10 mouse cellular contexts compared by ENCODE assay signal in genomic region chr13:60007593-60007992, GRCm38 (mm10).
DNase-seq lines count a peak whose midpoint lies in the region; ATAC-seq and TF ChIP-seq lines count a peak whose summit lies in the region.
"Had no signal": no experiment of that assay in that cellular context is flagged by ENCODE, and none has a peak within 500 bp of the region (broad histone marks: within the 10 kb centered on the region; RNA-seq: fewer than 3 reads in every experiment).

No protein-coding gene starts in this region.

- no peaks in the 10 kb centered on the region for H3K36me3 ChIP-seq in forebrain, embryonic 12.5 days (replicated peaks)
- no peaks in the 10 kb centered on the region for H3K36me3 ChIP-seq in forebrain, embryonic 15.5 days
- H3K36me3 ChIP-seq in limb, embryonic 12.5 days = no peaks in the 10 kb centered on the region
- H3K36me3 ChIP-seq in forebrain, postnatal 0 days (ENCODE audit: insufficient read depth) = no peaks in the 10 kb centered on the region

- H3K4me2 ChIP-seq in forebrain, embryonic 12.5 days = no peak overlapping the region
- H3K4me2 ChIP-seq in forebrain, embryonic 15.5 days (replicated peaks) = no peak overlapping the region
- H3K4me2 ChIP-seq in limb, embryonic 12.5 days = peak overlapping the region; percentile 35
- H3K4me2 ChIP-seq in forebrain, postnatal 0 days (ENCODE audit: low read depth) = no peak overlapping the region

- TF ChIP-seq CTCF in forebrain, postnatal 0 days (IDR thresholded peaks at IDR 0.05; ENCODE audit: low read depth) = no peak

- ATAC-seq in forebrain, embryonic 12.5 days (ENCODE audit: low FRiP score) = peak; percentile 14; the same call in 1 of the 2 replicates
- ATAC-seq in forebrain, embryonic 15.5 days (replicated peaks) = no peak
- ATAC-seq in limb, embryonic 12.5 days (ENCODE audit: insufficient number of reproducible peaks, insufficient read depth, low FRiP score, low TSS enrichment, low read depth) = peak; percentile 88
- ATAC-seq in forebrain, postnatal 0 days = no peak
- ATAC-seq: liver, postnatal 0 days had no signal

- H3K9ac ChIP-seq in forebrain, embryonic 12.5 days = no peak overlapping the region
- H3K9ac ChIP-seq in forebrain, embryonic 15.5 days (replicated peaks) = no peak overlapping the region
- no peak overlapping the region for H3K9ac ChIP-seq in limb, embryonic 12.5 days (replicated peaks)
- no peak overlapping the region for H3K9ac ChIP-seq in forebrain, postnatal 0 days
- H3K9ac ChIP-seq: liver, postnatal 0 days had no signal

- peaks cover 3% of the 10 kb centered on the region for H3K4me1 ChIP-seq in forebrain, embryonic 12.5 days
- H3K4me1 ChIP-seq in forebrain, embryonic 15.5 days = peaks cover 2% of the 10 kb centered on the region; the same call in 1 of the 2 replicates
- peaks cover 43% of the 10 kb centered on the region for H3K4me1 ChIP-seq in limb, embryonic 12.5 days (replicated peaks)
- no peaks in the 10 kb centered on the region for H3K4me1 ChIP-seq in forebrain, postnatal 0 days (ENCODE audit: insufficient read depth)

- H3K27ac ChIP-seq in forebrain, embryonic 12.5 days = peak overlapping the region; percentile 63; the same call in 1 of the 2 replicates
- no peak overlapping the region for H3K27ac ChIP-seq in forebrain, embryonic 15.5 days (replicated peaks)
- H3K27ac ChIP-seq in limb, embryonic 12.5 days = peak overlapping the region; percentile 89
- no peak overlapping the region for H3K27ac ChIP-seq in forebrain, postnatal 0 days (ENCODE audit: low read depth, low read length)

- DNase-seq in adipocyte (ENCODE audit: low spot score) = peak; percentile 69
- peak; percentile 80 for DNase-seq in hindlimb bud, embryonic 11.5 days (ENCODE audit: extremely low spot score, low read depth, low spot score)
- DNase-seq in urinary bladder, postnatal 25 days (ENCODE audit: low spot score) = no peak
- DNase-seq in forebrain, postnatal 0 days = no peak
- no peak for DNase-seq in right cerebral cortex, postnatal 36 days (ENCODE audit: low spot score in 2 of 2)
- DNase-seq: liver, postnatal 0 days had no signal

- H3K9me3 ChIP-seq in forebrain, embryonic 12.5 days = no peaks in the 10 kb centered on the region
- no peaks in the 10 kb centered on the region for H3K9me3 ChIP-seq in forebrain, embryonic 15.5 days
- no peaks in the 10 kb centered on the region for H3K9me3 ChIP-seq in limb, embryonic 12.5 days
- H3K9me3 ChIP-seq in forebrain, postnatal 0 days (ENCODE audit: low read length) = no peaks in the 10 kb centered on the region

- no peaks in the 10 kb centered on the region for H3K27me3 ChIP-seq in forebrain, embryonic 12.5 days
- no peaks in the 10 kb centered on the region for H3K27me3 ChIP-seq in forebrain, embryonic 15.5 days
- no peaks in the 10 kb centered on the region for H3K27me3 ChIP-seq in limb, embryonic 12.5 days
- H3K27me3 ChIP-seq in forebrain, postnatal 0 days (ENCODE audit: insufficient read depth, low read length) = no peaks in the 10 kb centered on the region
- H3K27me3 ChIP-seq: CH12.LX had no signal

- 52% methylated on average over 7 of the region's 7 CpGs for WGBS in forebrain, embryonic 12.5 days
- 39% methylated on average over 7 of the region's 7 CpGs for WGBS in forebrain, embryonic 15.5 days
- under 1% methylated on average over 7 of the region's 7 CpGs for WGBS in limb, embryonic 12.5 days
- WGBS in forebrain, postnatal 0 days = 39% methylated on average over 7 of the region's 7 CpGs

- no peak overlapping the region for H3K4me3 ChIP-seq in forebrain, embryonic 12.5 days (replicated peaks)
- no peak overlapping the region for H3K4me3 ChIP-seq in forebrain, embryonic 15.5 days
- H3K4me3 ChIP-seq in limb, embryonic 12.5 days (replicated peaks) = no peak overlapping the region
- no peak overlapping the region for H3K4me3 ChIP-seq in forebrain, postnatal 0 days (ENCODE audit: low read depth, low read length)

Comparison
In these comparisons a context has a peak if more than half of its experiments do, and no peak if none do; other contexts are left out.
1. ATAC-seq: peak in forebrain, embryonic 12.5 days (single experiment) and limb, embryonic 12.5 days (single experiment); none in forebrain, embryonic 15.5 days (single experiment) and forebrain, postnatal 0 days (single experiment).
2. H3K27ac ChIP-seq: peak in forebrain, embryonic 12.5 days (single experiment) and limb, embryonic 12.5 days (single experiment); none in forebrain, embryonic 15.5 days (single experiment) and forebrain, postnatal 0 days (single experiment).
3. DNase-seq: peak in adipocyte (single experiment) and hindlimb bud, embryonic 11.5 days (single experiment); none in urinary bladder, postnatal 25 days (single experiment), forebrain, postnatal 0 days (single experiment) and right cerebral cortex, postnatal 36 days (0 of 2).